Mouse (Mus musculus) c-Kit-positive CD71-positive TER-119-negative erythroid progenitor cells, embryonic 14.5 days (primary cell): ENCODE results near the gene Tex52.

Experiments used
- DNase-seq: peaks from one replicate; pipeline ENCODE4 v3.0.0-alpha.2; 2013; ENCODE audit warnings: low read depth

The Tex52 gene

GRCm38 (mm10) chr6:128375192-128375591, at the start of gene Tex52, which contains the start of gene Gm44596:
Tex52 (plus strand) TSS chr6:128375456.
Gm44596 (plus strand) TSS chr6:128375503.
- DNase-seq, result no peak

DNA sequence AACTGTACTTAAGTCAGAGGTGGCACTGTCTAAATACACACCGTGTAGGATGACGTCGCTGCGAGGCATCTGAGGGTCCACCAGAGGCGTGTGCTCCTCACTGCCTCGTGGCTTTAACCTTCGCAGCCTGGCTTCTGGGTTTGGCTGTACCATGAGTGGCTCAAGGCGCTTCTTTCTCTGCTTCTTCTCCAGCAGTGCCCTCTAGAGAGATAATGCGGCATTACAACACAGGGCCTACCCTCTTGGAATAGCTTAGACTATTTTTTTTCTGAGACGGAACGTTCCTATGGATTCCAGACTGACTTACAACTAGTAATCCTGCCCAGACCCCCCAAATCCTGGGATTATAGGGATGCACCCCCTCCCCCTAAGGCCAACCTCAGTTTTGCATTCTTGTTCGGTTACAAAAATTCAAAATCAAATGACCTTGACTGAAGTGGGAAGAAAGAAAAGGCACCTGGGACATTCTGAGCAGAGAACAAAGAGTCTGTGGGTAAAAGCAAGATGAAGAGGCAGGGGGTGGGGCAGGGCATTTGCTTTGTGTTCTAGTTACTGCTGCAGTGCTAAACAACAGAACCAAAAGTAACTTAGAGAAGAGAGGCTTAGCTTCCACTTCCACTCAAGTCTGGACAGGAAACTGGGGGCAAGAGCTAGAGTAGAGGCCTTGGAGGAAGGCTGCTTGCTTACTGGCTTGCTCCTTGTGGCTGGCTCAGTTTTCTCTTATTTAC, 40.7 kb upstream of the Tex52 start:
- DNase-seq, result peak; percentile 63

GRCm38 (mm10) chr6:128337467-128337866, 37.8 kb upstream of the Tex52 start:
- no peak for DNase-seq

DNA sequence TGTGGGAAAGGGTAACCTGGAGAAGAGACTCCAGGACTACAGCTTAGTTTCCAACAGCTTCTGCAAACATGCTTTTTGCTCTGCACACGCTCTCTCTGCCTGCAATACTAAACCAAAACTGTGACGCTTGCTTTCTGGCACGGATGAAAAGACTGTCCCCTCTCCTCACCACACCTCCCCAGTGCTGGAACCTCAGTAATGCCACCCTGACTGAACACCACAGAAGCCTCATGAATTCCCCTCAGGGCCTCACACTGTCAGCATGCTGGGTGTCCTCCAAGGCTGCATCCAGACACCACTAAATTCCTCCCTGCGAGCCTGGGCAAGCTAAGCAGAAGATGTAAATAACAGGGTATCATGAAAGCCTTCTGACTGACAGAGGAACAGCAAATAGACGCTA, 36.4 kb upstream of the Tex52 start:
- no peak for DNase-seq

- no peak for DNase-seq
Measured at GRCm38 (mm10) chr6:128341956-128342723, 33.1 kb upstream of the Tex52 start.

- no peak for DNase-seq
Measured at GRCm38 (mm10) chr6:128345623-128346022, 29.6 kb upstream of the Tex52 start.

DNA sequence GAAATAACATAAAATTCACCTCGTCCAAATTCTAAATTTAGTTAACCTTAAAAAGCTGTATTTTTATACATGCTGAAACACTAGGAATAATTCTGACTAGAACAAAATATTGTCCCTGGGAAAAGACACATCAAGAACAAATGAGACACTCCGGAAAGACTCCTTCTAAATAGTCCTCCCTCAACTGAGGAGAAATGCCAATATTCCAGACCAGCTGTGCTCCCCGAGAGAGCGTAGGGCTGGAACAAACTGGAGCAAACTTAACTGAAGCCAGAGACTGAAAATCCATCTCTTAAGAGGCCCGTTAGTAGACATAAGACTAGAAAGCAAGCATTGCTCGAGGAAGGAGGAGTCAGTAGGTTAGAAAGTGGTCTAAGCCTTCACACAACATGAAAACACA, 28.5 kb upstream of the Tex52 start:
- DNase-seq, result no peak

- DNase-seq, result no peak
Measured at GRCm38 (mm10) chr6:128349711-128350110, 25.5 kb upstream of the Tex52 start.

- DNase-seq, result no peak
Measured at GRCm38 (mm10) chr6:128354140-128354539, 21.1 kb upstream of the Tex52 start.

DNA sequence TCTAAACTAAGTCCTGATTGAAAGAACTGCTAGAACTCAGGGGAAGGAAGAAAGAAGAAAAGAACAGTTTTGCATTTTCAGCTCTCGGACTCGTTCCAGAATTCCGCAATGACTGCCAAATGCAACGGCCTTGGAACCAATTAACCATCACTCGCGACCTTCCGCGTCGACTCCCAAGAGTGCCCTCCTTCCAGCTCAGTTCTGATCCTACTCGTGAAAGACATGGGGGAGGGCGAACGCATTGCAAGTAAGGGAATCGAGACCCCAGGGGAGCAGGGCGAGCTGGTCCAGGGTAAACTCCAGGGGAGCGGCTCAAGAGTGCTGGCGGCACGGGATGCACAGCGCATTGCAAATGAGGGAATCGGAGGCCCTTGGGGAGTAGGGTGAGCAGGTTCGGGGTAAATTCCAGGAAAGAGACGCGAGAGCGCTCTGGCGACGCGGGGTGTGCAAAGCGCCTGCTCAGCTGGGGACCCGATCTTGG, 20.0 kb upstream of the Tex52 start:
- no peak for DNase-seq

GRCm38 (mm10) chr6:128355726-128356416, 19.4 kb upstream of the Tex52 start, which contains the start of gene Tulp3:
Tulp3 (minus strand) TSS chr6:128355851.
- peak; percentile 82 for DNase-seq

DNA sequence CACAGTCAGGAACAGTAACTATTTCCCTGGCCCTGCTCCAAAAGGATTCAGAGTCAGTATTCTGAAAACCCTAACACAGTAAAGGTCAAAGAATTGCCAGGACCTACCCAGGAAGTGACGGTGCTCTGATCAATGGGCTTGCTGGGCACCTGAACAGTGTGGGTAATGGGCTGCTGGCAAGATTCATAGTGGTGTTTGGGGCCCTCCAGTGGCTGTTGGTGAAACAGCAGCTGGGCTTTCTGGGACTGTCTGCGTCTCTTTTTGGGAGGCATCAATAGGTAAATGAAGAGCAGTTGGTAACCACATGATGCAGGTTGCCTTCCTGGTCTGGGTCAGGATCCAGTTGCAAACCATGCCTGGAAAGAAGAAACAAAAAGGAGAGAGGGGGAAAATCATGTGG, 16.3 kb upstream of the Tex52 start:
- peak; percentile 36 for DNase-seq

- no peak for DNase-seq
Measured at GRCm38 (mm10) chr6:128361901-128362300, 13.4 kb upstream of the Tex52 start.

DNA sequence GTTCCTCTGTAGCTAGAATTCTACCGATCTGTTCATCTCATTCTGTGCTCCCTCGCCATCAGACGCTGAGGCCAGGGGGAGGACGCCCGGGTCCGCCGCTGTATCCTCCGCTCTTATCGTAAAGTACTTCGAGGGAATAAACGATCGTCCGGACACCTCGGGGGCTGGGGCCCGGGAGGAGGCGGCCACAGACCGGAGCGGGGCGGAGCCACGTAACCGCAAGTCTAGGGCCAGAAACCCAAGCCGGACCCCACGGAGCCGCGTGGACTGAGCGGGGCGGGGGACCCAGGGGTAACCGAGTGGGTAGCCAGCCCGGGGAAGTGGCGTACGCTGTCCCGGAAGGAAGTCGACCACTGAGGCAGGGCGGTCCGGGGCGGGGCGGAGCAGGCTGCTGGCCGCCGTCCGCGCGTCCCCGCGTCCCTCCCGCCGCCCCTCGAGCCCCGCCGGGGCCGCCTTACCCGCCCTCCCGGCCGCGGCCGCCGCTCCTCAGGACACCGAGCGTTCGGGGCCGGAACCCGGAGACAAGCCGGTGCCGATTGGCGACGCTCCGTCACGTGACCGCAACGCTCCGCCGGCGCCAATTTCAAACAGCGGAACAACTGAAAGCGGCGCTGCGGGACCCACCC, 12.8 kb upstream of the Tex52 start, which contains the start of the genes Rhno1 and Foxm1:
TSS of gene Rhno1 (minus strand) at position 531 of the 626 bp plus-strand sequence.
TSS of gene Foxm1 (plus strand) at position 587 of the 626 bp plus-strand sequence.
- DNase-seq, result peak; percentile 67

GRCm38 (mm10) chr6:128363007-128363825, 12.0 kb upstream of the Tex52 start:
- no peak for DNase-seq

DNA sequence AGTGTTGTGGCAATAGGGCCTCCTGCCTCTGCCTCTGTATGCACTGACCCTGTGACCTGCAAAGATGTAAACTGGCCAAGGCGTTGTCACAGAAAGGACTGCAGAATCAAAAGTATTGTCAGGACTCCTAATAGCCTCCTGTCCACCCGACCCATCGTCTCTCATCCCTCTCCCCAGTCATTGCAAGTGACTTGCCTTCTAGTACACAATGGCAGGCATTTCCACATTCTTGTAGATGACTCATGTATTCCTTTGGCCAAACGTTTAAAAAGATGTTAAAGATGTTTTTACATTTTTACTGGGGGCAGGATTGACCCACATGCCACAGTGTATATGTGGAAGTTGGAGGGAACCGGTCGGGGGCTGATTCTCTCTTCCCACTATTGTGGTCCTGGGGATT, 10.5 kb upstream of the Tex52 start:
- DNase-seq, result no peak

DNA sequence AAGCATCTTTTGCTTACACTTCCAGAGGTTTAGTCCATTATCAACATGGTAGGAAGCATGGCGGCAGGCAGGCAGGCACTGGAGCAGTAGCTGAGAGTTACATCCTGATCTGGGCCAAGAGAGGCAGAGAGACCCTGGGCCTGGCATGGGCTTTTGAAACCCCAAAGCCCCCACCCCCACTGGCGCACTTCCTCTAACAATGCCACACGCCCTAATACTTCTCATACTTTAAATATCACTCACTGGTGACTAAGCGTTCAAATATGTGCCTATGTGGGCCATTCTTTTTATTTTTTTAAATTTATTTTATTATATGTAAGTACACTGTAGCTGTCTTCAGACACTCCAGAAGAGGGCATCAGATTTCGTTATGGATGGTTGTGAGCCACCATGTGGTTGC, 8.8 kb upstream of the Tex52 start:
- DNase-seq, result no peak

GRCm38 (mm10) chr6:128370040-128370439, 5.2 kb upstream of the Tex52 start:
- DNase-seq, result no peak

DNA sequence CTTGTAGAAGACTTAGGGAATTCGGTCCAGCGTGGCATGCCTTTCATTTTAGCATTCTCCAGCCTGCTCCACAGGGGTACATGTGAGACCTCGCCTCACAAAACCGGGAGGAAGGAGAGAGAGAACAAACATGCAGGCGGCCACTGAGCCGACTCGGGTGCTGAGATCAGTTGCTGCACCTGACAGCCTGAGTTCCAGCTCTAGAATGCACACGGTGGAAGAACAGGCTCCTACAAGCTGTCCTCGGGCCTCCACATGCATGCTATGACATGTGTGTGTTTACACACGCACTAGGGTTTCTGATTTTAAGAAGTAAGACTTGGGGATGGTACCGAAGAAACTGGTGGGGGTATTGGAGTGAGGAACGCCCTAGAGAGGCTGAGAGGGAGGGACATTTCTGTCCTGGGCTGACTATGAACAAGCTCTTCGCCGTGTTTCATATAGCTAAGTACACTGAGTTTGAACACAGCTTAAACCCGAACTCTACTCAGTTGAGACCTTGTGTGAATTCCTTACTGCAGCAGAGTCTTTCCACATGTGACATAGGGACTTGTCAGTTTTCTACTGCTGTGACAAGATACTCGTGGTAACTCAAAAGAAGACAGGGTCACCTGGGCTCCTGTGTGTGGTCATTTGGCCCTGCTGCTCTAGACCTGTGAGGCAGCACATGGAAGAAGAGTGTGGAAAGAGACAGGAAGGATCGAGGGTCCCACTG, 1.3 kb downstream of the Tex52 start:
- DNase-seq, result no peak

DNA sequence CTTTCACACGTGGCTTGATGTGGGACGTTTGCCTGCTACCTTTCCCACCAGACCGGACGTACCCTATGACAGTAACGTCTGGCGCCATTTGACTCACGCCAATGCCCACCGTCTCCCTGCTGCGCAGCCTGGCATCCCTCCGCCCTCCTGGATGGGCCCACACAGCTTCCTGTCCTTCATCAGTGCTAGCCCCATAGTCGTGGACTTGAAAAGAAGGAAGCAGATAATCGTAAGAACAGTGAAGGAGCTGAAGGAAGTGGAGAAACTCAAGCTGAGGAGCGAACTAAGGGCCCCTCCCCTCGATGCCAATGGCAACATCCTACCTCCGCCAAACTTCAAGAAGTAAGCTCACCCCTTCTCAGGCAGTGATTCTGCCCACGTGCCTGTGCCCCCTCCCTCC, 4.4 kb downstream of the Tex52 start:
- no peak for DNase-seq
